Mouse (Mus musculus) common myeloid progenitor, adult 5-6 weeks (primary cell): ENCODE measurements around the gene Trpm4. TPM values are rescaled to one million over a fixed set of nuclear protein-coding genes. Genes with fewer than 3 reads are reported as not detected.

Experiments
- ATAC-seq: replicated peaks from 2 replicates; pipeline ENCODE4 v1.8.0; 2016; ENCODE audit warnings: low read depth, mild to moderate bottlenecking, moderate TSS enrichment, inconsistent platforms; ENCODE audit not compliant: poor library complexity, severe bottlenecking
- total RNA-seq: library from RNA; stranded (forward); fragments of 200-1000, 187-1606 nt; gene quantifications from 2 replicates; pipeline ENCODE4 v1.2.3, GENCODE M21; 2017

Trpm4 gene
- total RNA-seq, 1 experiment from 2014 or later: 3.4 TPM

DNA sequence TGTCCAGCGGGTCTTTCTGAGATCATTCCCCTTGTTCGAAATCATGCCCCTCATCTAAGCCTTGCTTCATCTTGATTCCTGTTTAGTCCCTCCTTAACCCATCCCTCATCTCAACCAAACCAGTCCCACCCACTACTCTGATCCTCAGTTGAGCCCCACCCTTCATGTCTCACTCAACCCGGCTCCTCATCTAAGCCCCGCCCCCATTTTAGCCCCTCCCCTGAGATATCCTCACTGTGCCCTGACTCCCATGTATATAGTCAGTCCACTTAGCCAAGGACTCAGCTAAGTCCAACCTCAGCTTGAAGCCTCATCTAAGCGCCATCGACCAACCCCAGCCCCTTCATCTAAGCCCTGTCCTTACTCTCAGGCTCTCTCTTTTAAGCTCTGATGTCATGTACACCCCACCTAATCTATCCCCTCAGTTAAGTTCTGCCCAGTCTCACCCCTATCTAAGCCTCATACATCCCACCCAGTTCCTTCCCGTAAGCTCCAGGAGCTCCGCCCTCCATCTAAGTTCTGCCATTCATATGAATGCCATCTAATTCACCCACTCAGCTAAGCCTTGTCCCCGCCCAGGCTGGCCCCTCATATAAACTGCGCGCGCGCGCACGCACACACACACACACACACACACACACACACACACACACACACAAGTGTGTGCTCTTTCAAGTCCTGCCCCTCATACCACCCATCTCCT lies 21.9 kb upstream of the Trpm4 start:
- no peak for ATAC-seq

DNA sequence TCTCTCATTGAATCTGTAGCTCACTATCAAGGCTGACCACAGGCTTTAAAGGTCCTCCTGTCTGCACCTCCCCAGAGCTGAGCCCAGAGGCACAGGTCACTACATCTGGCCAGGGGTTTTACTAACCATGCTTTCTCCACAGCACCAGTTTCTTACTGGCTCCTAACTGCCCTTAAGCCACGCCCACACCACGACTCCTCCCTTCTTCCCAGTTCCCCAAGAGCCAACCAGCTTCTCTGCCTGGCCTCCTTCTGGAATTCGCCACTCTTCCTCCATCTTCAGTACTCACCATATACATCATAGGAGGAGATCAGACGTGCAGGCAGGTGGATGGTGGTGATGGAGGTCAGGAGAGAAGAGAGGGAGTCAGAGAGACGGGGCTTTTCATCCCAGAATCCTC lies 19.5 kb upstream of the Trpm4 start:
- no peak for ATAC-seq

DNA sequence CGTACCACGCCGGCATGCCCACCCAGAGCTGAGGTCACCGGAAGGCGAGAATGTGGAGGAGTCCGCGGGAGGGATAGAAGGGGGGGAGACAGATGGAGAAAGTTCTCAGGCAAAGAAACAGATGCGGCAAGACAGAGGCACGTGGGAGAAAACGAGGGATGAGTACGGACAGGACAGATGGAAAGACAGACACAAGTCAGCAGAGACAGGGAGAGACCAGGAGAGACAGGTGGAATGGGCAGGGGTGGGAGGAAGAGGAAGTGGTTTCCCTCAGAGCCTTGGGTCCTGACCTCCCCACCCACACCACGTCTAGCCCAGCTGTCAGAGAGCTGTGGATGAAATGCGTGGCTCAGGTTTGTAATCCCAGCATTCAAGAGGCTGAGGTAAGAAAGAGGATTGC lies 13.3 kb upstream of the Trpm4 start:
- ATAC-seq: no peak

DNA sequence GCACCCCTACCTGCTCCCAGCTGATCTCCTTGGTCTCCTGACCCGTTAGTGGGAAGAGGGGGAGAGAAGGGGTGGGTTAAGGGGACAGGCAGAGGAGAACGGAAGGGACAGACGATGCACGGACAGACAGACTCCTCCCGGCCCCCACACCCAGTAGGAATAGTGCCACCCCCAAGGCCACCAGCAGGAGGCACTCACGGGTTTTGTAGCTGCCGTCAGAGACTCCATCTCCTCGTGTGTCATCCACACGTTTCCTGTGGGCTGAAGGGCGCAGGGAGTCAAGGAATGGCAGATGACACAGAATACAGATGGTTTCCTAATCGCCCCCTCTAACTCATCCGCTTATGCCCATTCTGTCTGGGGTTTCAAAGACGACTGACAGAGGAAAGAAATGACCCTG lies 10.0 kb upstream of the Trpm4 start:
- ATAC-seq: no peak

GRCm38 (mm10) chr7:45342081-45342480 lies 8.5 kb upstream of the Trpm4 start:
- no peak for ATAC-seq

DNA sequence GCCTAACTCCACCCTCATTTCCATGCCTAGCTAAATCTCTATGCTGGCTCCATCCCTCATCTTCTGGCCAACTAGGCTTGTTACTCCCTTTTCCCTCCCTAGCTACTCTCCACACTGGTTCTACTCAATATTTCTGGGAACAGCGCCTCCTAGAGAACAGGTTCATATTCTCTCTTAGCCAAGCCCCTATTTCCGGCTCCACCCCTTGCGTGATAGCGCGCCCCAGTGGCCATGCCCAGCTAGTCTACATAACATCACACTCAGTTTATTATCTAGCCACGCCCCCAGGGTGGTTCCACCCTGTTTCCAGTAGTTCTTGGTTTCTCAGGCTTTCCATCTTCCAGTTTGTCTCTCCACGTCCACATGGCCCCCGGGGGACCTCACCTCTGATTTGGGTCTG lies 7.7 kb upstream of the Trpm4 start:
- peak; percentile 71 for ATAC-seq

GRCm38 (mm10) chr7:45340669-45341068 lies 7.1 kb upstream of the Trpm4 start:
- ATAC-seq: peak; percentile 31

DNA sequence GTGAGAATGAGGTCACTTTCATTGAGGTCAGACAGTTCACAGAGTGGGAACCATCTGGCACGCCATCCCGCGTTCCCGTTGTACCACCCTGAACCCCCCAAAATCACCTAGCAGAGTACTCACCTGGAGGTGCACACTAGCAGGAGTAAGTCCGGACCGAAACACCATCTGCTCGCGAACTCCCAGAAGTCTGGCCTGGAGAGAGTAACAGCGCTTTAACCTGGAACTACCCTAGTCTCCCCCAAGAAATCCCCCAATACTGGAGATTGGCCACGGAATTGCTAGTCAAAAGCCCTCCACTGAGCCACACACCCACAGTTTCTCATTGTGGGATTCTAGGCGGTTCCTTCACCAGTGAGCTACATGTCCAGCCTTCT lies 6.5 kb upstream of the Trpm4 start:
- no peak for ATAC-seq

DNA sequence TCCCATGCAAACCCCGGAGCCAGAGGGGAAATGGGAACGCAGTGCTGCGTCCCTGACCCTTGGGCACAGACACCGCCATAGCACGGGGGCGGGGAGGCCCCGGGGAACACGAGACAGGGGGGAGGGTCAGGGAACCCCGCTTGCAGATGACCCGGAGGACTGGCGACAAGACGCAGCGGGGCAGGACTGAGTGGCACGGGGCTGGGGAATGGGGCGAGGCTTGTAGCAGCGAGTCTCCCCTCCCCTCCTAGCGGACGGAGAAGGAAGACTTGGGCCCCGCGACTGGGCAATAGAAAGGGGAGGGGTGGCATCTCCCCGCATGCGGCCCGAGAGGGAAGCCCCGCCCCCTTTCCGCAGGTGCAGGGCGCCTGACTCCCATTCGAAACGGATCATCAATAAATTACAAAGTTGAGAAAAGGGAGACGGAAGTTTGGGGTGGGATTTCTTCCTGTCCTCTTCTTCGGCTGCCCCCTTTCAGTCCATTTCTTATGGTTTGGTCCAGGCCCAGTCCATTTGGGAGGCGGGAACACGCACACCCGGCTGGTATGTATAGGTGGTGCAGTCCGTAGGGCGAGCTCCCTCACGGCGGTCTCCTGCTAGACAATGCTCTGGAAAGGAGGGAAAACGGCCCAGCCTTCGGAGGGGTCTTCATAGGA lies 6.0 kb upstream of the Trpm4 start:
- ATAC-seq: peak; percentile 62

- ATAC-seq: peak; percentile 6; the same call in 1 of the 2 replicates
These were observed 4.8 kb upstream of the Trpm4 start for GRCm38 (mm10) chr7:45338161-45338911.

- no peak for ATAC-seq
These were observed 3.9 kb upstream of the Trpm4 start for GRCm38 (mm10) chr7:45337469-45337868.

DNA sequence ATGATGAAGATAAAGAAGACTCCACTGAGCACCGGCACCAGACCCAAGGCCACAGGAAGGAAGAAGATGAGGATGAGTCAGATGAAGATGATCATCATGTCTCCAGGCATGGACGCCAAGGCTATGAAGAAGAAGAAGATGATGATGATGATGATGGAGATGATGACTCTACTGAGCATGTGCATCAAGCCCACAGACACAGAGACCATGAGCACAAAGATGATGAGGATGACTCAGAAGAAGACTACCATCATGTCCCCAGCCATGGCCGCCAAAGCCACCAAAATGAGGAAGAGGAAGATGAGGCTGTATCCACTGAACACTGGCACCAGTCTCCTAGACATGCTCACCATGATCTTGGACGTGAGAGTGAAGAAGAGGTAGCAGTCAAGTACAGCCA lies 2.7 kb upstream of the Trpm4 start:
- no peak for ATAC-seq

- no peak for ATAC-seq
These were observed 1.5 kb upstream of the Trpm4 start, which contains the start of gene Hrc for GRCm38 (mm10) chr7:45335056-45335455. Hrc (plus strand) TSS chr7:45335290.

DNA sequence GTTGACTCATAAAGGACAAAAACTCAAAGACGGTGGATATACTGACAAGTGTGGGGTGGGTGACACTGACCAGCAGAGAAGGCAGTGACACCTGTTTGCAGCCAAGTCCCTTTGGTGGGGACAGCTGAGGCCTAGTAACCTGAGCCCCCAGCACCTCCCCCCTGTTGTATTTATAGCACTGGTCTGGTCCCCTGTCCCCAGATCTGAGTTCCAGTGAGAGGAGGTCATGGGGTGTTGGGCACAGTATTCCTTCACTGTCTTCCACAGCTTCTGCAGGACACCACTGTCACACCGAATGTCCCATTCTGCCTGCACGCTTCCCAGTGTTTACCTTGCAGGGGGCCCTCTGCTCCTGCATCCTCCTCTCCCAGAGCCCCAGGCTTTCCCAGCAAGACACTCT lies 1.0 kb upstream of the Trpm4 start:
- no peak for ATAC-seq

GRCm38 (mm10) chr7:45332685-45333425 lies 725 bp downstream of the Trpm4 start:
- ATAC-seq: peak; percentile 62

- ATAC-seq: no peak
These were observed 2.1 kb downstream of the Trpm4 start for GRCm38 (mm10) chr7:45331502-45331901.

- ATAC-seq: no peak
These were observed 4.6 kb downstream of the Trpm4 start for GRCm38 (mm10) chr7:45328841-45329475.

DNA sequence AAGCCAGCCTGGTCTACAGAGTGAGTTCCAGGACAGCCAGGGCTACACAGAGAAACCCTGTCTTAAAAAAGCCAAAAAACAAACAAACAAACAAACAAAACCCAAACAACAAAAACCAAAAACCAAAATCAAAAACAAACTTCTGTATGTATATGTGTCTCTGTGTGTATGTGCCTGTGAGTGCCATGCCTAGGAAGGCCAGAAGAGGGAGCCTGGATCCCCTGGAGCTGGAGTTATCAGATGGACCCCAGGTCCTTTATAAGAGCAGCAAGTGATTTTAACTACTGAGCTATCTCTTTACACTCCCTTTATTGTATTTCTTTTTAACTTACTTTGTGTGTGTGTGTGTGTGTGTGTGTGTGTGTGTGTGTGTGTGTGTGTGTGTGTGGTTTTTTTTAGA lies 7.8 kb downstream of the Trpm4 start:
- ATAC-seq: no peak

DNA sequence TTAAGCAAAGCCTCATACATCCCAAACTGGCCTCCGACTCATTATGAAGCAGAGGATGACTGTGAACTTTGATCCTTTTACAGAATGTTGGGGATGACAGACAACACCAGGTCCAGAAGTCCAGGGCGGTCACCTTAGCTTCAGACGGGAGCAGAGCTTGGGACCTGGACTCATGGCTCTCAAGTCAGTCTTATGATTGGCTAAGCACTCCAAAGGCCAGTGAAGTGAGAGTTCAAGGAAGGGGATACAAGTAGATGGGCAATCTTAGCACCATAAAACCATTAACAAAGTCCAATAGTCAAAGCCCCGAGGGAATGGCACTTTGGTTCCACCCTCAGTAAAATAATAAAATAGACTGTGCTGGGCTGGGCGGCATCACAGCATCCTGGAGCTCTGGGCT lies 10.5 kb downstream of the Trpm4 start:
- no peak for ATAC-seq

- no peak for ATAC-seq
These were observed 11.3 kb downstream of the Trpm4 start for GRCm38 (mm10) chr7:45322245-45322644.
